Mouse (Mus musculus): ENCODE data around the gene Gad1. TPM values are rescaled to one million over a fixed set of nuclear protein-coding genes. Genes with fewer than 3 reads are reported as not detected.
A peak's percentile ranks its signal among the peaks of the same experiment; 100 is the strongest.

The Gad1 gene
- polyA plus RNA-seq, 1 experiment from 2014 or later, result 14.2 TPM

GRCm38 (mm10) chr2:70628397-70628796 is 75.5 kb downstream of the Gad1 start:
- no peak overlapping the region for H3K4me2 ChIP-seq (ENCODE audit: low read depth, low read length, severe bottlenecking)
- WGBS, result 93% methylated on average over 12 of the region's 12 CpGs
- no peak for ATAC-seq (replicated peaks; ENCODE audit: low FRiP score)
- H3K4me1 ChIP-seq (replicated peaks; ENCODE audit: control insufficient read depth, insufficient read depth, low read length), result no peaks in the 10 kb centered on the region
- H3K36me3 ChIP-seq (ENCODE audit: control insufficient read depth, insufficient read depth, low read length), result no peaks in the 10 kb centered on the region
- no peak overlapping the region for H3K4me3 ChIP-seq (ENCODE audit: low read depth, low read length)
- no peak overlapping the region for H3K9ac ChIP-seq (ENCODE audit: low read length)
- H3K27me3 ChIP-seq (ENCODE audit: control insufficient read depth, insufficient read depth, low read length), result no peaks in the 10 kb centered on the region
- H3K9me3 ChIP-seq (ENCODE audit: control insufficient read depth, low read length), result no peaks in the 10 kb centered on the region
- no peak for DNase-seq (ENCODE audit: low spot score)
- no peak overlapping the region for H3K27ac ChIP-seq (ENCODE audit: low read depth, low read length)

- Histone ChIP-seq H3K9me3 (ENCODE audit: control insufficient read depth, low read length) (no peaks in the 10 kb centered on the region), H3K4me2 (ENCODE audit: low read depth, low read length, severe bottlenecking) (peak overlapping the region; percentile 5; the same call in 1 of the 2 replicates), H3K4me1 (replicated peaks; ENCODE audit: control insufficient read depth, insufficient read depth, low read length) (no peaks in the 10 kb centered on the region), H3K36me3 (ENCODE audit: control insufficient read depth, insufficient read depth, low read length) (no peaks in the 10 kb centered on the region), H3K27me3 (ENCODE audit: control insufficient read depth, insufficient read depth, low read length) (no peaks in the 10 kb centered on the region), H3K9ac (ENCODE audit: low read length) (no peak overlapping the region), H3K27ac (ENCODE audit: low read depth, low read length) (no peak overlapping the region), H3K4me3 (ENCODE audit: low read depth, low read length) (no peak overlapping the region)
- 26% methylated on average over 10 of the region's 10 CpGs for WGBS
- DNase-seq (ENCODE audit: low spot score), result peak; percentile 58
- ATAC-seq (replicated peaks; ENCODE audit: low FRiP score), result peak; percentile 49; the same call in 1 of the 2 replicates
Observed at GRCm38 (mm10) chr2:70629339-70629761, 76.5 kb downstream of the Gad1 start.

- DNase-seq (ENCODE audit: low spot score), result no peak
- Histone ChIP-seq H3K36me3 (ENCODE audit: control insufficient read depth, insufficient read depth, low read length) (no peaks in the 10 kb centered on the region), H3K27me3 (ENCODE audit: control insufficient read depth, insufficient read depth, low read length) (no peaks in the 10 kb centered on the region), H3K4me3 (ENCODE audit: low read depth, low read length) (no peak overlapping the region), H3K4me1 (replicated peaks; ENCODE audit: control insufficient read depth, insufficient read depth, low read length) (no peaks in the 10 kb centered on the region), H3K9me3 (ENCODE audit: control insufficient read depth, low read length) (no peaks in the 10 kb centered on the region), H3K4me2 (ENCODE audit: low read depth, low read length, severe bottlenecking) (no peak overlapping the region), H3K27ac (ENCODE audit: low read depth, low read length) (no peak overlapping the region), H3K9ac (ENCODE audit: low read length) (no peak overlapping the region)
- 82% methylated on average over 3 of the region's 3 CpGs for WGBS
- no peak for ATAC-seq (replicated peaks; ENCODE audit: low FRiP score)
Observed at GRCm38 (mm10) chr2:70629921-70630320, 77.0 kb downstream of the Gad1 start.

GRCm38 (mm10) chr2:70631321-70631720 is 78.4 kb downstream of the Gad1 start:
- no peaks in the 10 kb centered on the region for H3K4me1 ChIP-seq (replicated peaks; ENCODE audit: control insufficient read depth, insufficient read depth, low read length)
- H3K9ac ChIP-seq (ENCODE audit: low read length), result no peak overlapping the region
- no peak overlapping the region for H3K27ac ChIP-seq (ENCODE audit: low read depth, low read length)
- no peaks in the 10 kb centered on the region for H3K27me3 ChIP-seq (ENCODE audit: control insufficient read depth, insufficient read depth, low read length)
- ATAC-seq (replicated peaks; ENCODE audit: low FRiP score) (no peak), DNase-seq (ENCODE audit: low spot score) (no peak)
- no peak overlapping the region for H3K4me2 ChIP-seq (ENCODE audit: low read depth, low read length, severe bottlenecking)
- WGBS, result 82% methylated on average over 1 of the region's 1 CpGs
- no peaks in the 10 kb centered on the region for H3K36me3 ChIP-seq (ENCODE audit: control insufficient read depth, insufficient read depth, low read length)
- no peaks in the 10 kb centered on the region for H3K9me3 ChIP-seq (ENCODE audit: control insufficient read depth, low read length)
- H3K4me3 ChIP-seq (ENCODE audit: low read depth, low read length), result no peak overlapping the region

- Histone ChIP-seq H3K9me3 (ENCODE audit: control insufficient read depth, low read length) (no peaks in the 10 kb centered on the region), H3K9ac (ENCODE audit: low read length) (no peak overlapping the region)
- WGBS, result 87% methylated on average over 1 of the region's 1 CpGs
Observed at GRCm38 (mm10) chr2:70632412-70632811, 79.5 kb downstream of the Gad1 start.

GRCm38 (mm10) chr2:70634028-70634690 is 81.3 kb downstream of the Gad1 start:
- DNase-seq (ENCODE audit: low spot score), result no peak
- no peak for ATAC-seq (replicated peaks; ENCODE audit: low FRiP score)

More at GRCm38 (mm10) chr2:70632412-70632811, 79.5 kb downstream of the Gad1 start:
- no peaks in the 10 kb centered on the region for H3K36me3 ChIP-seq (ENCODE audit: control insufficient read depth, insufficient read depth, low read length)
- no peaks in the 10 kb centered on the region for H3K27me3 ChIP-seq (ENCODE audit: control insufficient read depth, insufficient read depth, low read length)
- DNase-seq (ENCODE audit: low spot score), result no peak
- ATAC-seq (replicated peaks; ENCODE audit: low FRiP score), result no peak
- no peak overlapping the region for H3K4me2 ChIP-seq (ENCODE audit: low read depth, low read length, severe bottlenecking)
- H3K4me3 ChIP-seq (ENCODE audit: low read depth, low read length), result no peak overlapping the region
- no peaks in the 10 kb centered on the region for H3K4me1 ChIP-seq (replicated peaks; ENCODE audit: control insufficient read depth, insufficient read depth, low read length)
- H3K27ac ChIP-seq (ENCODE audit: low read depth, low read length), result no peak overlapping the region

GRCm38 (mm10) chr2:70640968-70641367 is 88.1 kb downstream of the Gad1 start:
- Histone ChIP-seq H3K36me3 (ENCODE audit: control insufficient read depth, insufficient read depth, low read length) (no peaks in the 10 kb centered on the region), H3K4me1 (replicated peaks; ENCODE audit: control insufficient read depth, insufficient read depth, low read length) (no peaks in the 10 kb centered on the region; the same call in 1 of the 2 replicates), H3K27ac (ENCODE audit: low read depth, low read length) (no peak overlapping the region), H3K9ac (ENCODE audit: low read length) (no peak overlapping the region), H3K4me2 (ENCODE audit: low read depth, low read length, severe bottlenecking) (no peak overlapping the region), H3K9me3 (ENCODE audit: control insufficient read depth, low read length) (no peaks in the 10 kb centered on the region), H3K4me3 (ENCODE audit: low read depth, low read length) (no peak overlapping the region), H3K27me3 (ENCODE audit: control insufficient read depth, insufficient read depth, low read length) (no peaks in the 10 kb centered on the region)
- DNase-seq (ENCODE audit: low spot score), result no peak
- no peak for ATAC-seq (replicated peaks; ENCODE audit: low FRiP score)

More at GRCm38 (mm10) chr2:70634028-70634690, 81.3 kb downstream of the Gad1 start:
- Histone ChIP-seq H3K4me1 (replicated peaks; ENCODE audit: control insufficient read depth, insufficient read depth, low read length) (no peaks in the 10 kb centered on the region), H3K4me2 (ENCODE audit: low read depth, low read length, severe bottlenecking) (no peak overlapping the region), H3K4me3 (ENCODE audit: low read depth, low read length) (no peak overlapping the region), H3K27me3 (ENCODE audit: control insufficient read depth, insufficient read depth, low read length) (no peaks in the 10 kb centered on the region), H3K9ac (ENCODE audit: low read length) (no peak overlapping the region), H3K27ac (ENCODE audit: low read depth, low read length) (no peak overlapping the region), H3K9me3 (ENCODE audit: control insufficient read depth, low read length) (no peaks in the 10 kb centered on the region), H3K36me3 (ENCODE audit: control insufficient read depth, insufficient read depth, low read length) (no peaks in the 10 kb centered on the region)
- WGBS, result 88% methylated on average over 5 of the region's 5 CpGs

GRCm38 (mm10) chr2:70642971-70643565 is 90.2 kb downstream of the Gad1 start:
- H3K9me3 ChIP-seq (ENCODE audit: control insufficient read depth, low read length), result no peaks in the 10 kb centered on the region

More at GRCm38 (mm10) chr2:70642971-70643565, 90.2 kb downstream of the Gad1 start:
- 52% methylated on average over 16 of the region's 16 CpGs for WGBS
- H3K4me1 ChIP-seq (replicated peaks; ENCODE audit: control insufficient read depth, insufficient read depth, low read length), result no peaks in the 10 kb centered on the region; the same call in 1 of the 2 replicates
- H3K27ac ChIP-seq (ENCODE audit: low read depth, low read length), result no peak overlapping the region
- no peak for DNase-seq (ENCODE audit: low spot score)
- no peak for ATAC-seq (replicated peaks; ENCODE audit: low FRiP score)
- H3K9ac ChIP-seq (ENCODE audit: low read length), result no peak overlapping the region
- H3K4me2 ChIP-seq (ENCODE audit: low read depth, low read length, severe bottlenecking), result no peak overlapping the region
- no peaks in the 10 kb centered on the region for H3K36me3 ChIP-seq (ENCODE audit: control insufficient read depth, insufficient read depth, low read length)
- H3K27me3 ChIP-seq (ENCODE audit: control insufficient read depth, insufficient read depth, low read length), result no peaks in the 10 kb centered on the region
- H3K4me3 ChIP-seq (ENCODE audit: low read depth, low read length), result no peak overlapping the region

All from forebrain, embryonic 11.5 days (tissue).